Mouse (Mus musculus) embryonic facial prominence, embryonic 11.5 days (tissue): ENCODE data around the gene Saxo1. TPM values are rescaled to one million over a fixed set of nuclear protein-coding genes. Genes with fewer than 3 reads are reported as not detected.

Experiments used
- ATAC-seq: fragments of 200-750 bp; cut with Nextera tagmentation; replicated peaks from 2 replicates; pipeline ENCODE4 v1.8.0; 2017; ENCODE audit warnings: low read depth; ENCODE audit not compliant: insufficient number of reproducible peaks, low FRiP score, low TSS enrichment
- DNase-seq: peaks from one replicate; pipeline ENCODE4 v3.0.0-alpha.2; 2015; ENCODE audit warnings: low spot score
- H3K27ac ChIP-seq: fragments of 300-500 bp; sonication (generic); replicated peaks from 2 replicates; pipeline ENCODE4 v1.5.1; 2014; ENCODE audit warnings: mild to moderate bottlenecking, low read depth, low read length, control low read depth
- H3K27me3 ChIP-seq: fragments of 300-500 bp; sonication (generic); 2 replicates; pipeline ENCODE4 v1.6.1; 2014; ENCODE audit warnings: mild to moderate bottlenecking, low read length, moderate library complexity, mixed read lengths; ENCODE audit not compliant: control insufficient read depth, insufficient read depth
- H3K36me3 ChIP-seq: fragments of 300-500 bp; sonication (generic); replicated peaks from 2 replicates; pipeline ENCODE4 v1.6.1; 2014; ENCODE audit warnings: low read depth, mild to moderate bottlenecking, low read length, moderate library complexity, mixed read lengths; ENCODE audit not compliant: control insufficient read depth, insufficient read depth
- H3K4me1 ChIP-seq: fragments of 300-500 bp; sonication (generic); 2 replicates; pipeline ENCODE4 v1.6.1; 2014; ENCODE audit warnings: low read length, mixed read lengths; ENCODE audit not compliant: control insufficient read depth, insufficient read depth
- H3K4me2 ChIP-seq: fragments of 300-500 bp; sonication (generic); 2 replicates; pipeline ENCODE4 v1.6.1; 2014; ENCODE audit warnings: low read depth, mild to moderate bottlenecking, control low read depth, low read length, moderate library complexity
- H3K4me3 ChIP-seq: fragments of 300-500 bp; sonication (generic); 2 replicates; pipeline ENCODE4 v1.5.1; 2014; ENCODE audit warnings: low read depth, low read length, control low read depth
- H3K9ac ChIP-seq: fragments of 300-500 bp; sonication (generic); replicated peaks from 2 replicates; pipeline ENCODE4 v1.6.1; 2014; ENCODE audit warnings: mild to moderate bottlenecking, control low read depth, low read length
- H3K9me3 ChIP-seq: fragments of 300-500 bp; sonication (generic); replicated peaks from 2 replicates; pipeline ENCODE4 v1.6.1; 2016; ENCODE audit warnings: mild to moderate bottlenecking, low read length, inconsistent platforms, mixed read lengths; ENCODE audit not compliant: control insufficient read depth
- WGBS: fragments of 180-500 bp; shearing (Covaris S2); extraction: QIAGEN DNeasy Blood & Tissue Kit; methylation state at CpG from one replicate; pipeline ENCODE4 v1.1.7; 2014; 5-methylcytosine and 5-hydroxymethylcytosine counted together
- polyA plus RNA-seq: library from polyadenylated mRNA; unstranded; fragments of >200 nt; fragmentation: Nextera tagmentation; extraction: Ambion mirVana; gene quantifications from 2 replicates; pipeline ENCODE4 v1.2.1, GENCODE M21; 2014

Gene Saxo1
- polyA plus RNA-seq, 1 experiment from 2014 or later = not detected

GRCm38 (mm10) chr4:86410946-86411345, 147.2 kb downstream of the Saxo1 start:
- Histone ChIP-seq H3K4me3 (no peak overlapping the region), H3K4me1 (no peaks in the 10 kb centered on the region; the same call in 1 of the 2 replicates), H3K9me3 (no peaks in the 10 kb centered on the region), H3K4me2 (no peak overlapping the region), H3K36me3 (no peaks in the 10 kb centered on the region), H3K9ac (no peak overlapping the region), H3K27me3 (no peaks in the 10 kb centered on the region), H3K27ac (no peak overlapping the region)
- no peak for DNase-seq
- no peak for ATAC-seq
- WGBS = 95% methylated on average over 3 of the region's 3 CpGs

DNA sequence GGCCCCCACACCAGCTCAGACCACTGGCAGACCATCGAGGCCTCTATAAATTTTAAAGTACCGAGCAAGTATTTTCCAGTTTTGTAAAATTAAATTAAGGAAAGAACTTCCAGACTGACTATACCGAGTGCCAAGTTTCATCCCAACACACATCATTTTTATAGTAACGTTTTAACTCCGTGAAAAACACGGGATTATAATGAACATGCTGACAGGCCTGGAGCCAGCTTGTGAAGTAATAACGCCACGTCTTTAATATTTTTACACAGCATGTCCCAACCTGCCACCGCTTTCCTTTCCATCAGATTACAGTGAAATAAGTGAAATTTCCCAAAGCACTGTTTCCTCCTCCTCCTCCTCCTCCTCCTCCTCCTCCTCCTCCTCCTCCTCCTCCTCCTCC, 149.7 kb downstream of the Saxo1 start:
- H3K4me3 ChIP-seq = no peak overlapping the region
- H3K9ac ChIP-seq = no peak overlapping the region
- no peaks in the 10 kb centered on the region for H3K9me3 ChIP-seq
- no peak overlapping the region for H3K4me2 ChIP-seq
- ATAC-seq (no peak), DNase-seq (no peak)
- H3K36me3 ChIP-seq = no peaks in the 10 kb centered on the region
- WGBS = 85% methylated on average over 9 of the region's 9 CpGs
- no peak overlapping the region for H3K27ac ChIP-seq
- H3K4me1 ChIP-seq = no peaks in the 10 kb centered on the region; the same call in 1 of the 2 replicates
- no peaks in the 10 kb centered on the region for H3K27me3 ChIP-seq

DNA sequence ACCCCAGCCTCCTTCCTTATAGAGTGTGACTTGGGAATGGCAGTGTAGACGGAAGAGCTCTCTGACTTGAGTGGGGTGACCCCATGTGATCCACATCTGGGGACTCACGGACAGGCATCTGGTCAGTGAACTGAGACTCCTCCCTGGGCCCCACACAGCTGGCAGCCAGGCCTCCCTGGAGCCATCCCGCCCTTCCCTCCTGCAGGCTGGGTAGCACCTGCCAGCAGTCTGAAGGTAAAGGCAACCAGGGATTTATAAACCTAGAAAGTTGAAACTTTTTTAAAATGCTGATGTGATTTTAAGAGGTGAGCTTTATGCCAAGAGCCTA, 151.0 kb downstream of the Saxo1 start:
- H3K9ac ChIP-seq = no peak overlapping the region
- no peak overlapping the region for H3K27ac ChIP-seq
- no peaks in the 10 kb centered on the region for H3K36me3 ChIP-seq
- no peaks in the 10 kb centered on the region for H3K27me3 ChIP-seq
- ATAC-seq = 0 out of 2 replicates have a peak, but pooled peaks have one; percentile 23
- H3K9me3 ChIP-seq = no peaks in the 10 kb centered on the region
- H3K4me1 ChIP-seq = no peaks in the 10 kb centered on the region; the same call in 1 of the 2 replicates
- no peak overlapping the region for H3K4me3 ChIP-seq
- H3K4me2 ChIP-seq = no peak overlapping the region
- DNase-seq = no peak
- 57% methylated on average over 3 of the region's 3 CpGs for WGBS

DNA sequence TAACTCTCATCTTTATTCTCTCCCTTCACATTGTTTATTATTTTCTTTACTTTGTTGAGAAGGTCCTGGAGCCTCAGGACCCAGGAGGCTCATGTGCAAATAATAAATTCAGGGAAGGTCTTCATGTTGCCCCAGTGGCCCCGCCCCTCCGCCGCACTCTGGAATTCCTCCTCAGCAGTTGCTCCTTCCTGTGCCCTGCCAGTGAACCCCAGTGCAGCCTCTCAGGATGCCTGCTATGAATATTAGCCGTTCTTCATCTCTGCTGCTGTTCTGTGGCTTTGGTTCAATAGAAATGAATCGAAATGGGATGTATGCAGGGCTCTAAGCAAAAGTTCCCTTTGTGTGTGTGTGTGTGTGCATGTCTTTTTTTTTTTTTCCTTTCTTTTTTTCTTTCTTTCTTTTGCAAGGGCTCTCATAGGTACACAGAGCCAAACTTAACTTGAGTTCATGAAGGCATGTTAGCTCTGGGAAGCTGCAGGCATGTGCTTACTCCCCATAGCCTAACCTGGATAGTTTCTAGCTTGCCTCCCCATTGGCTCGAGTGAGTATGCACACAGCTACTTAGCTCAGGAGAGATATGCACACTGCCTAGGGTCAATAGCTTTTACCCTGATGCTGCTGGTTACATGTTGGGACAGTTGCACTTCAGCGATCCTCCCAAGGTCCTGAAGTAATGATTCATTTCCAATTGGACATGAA, 151.5 kb downstream of the Saxo1 start:
- H3K9ac ChIP-seq = no peak overlapping the region
- no peaks in the 10 kb centered on the region for H3K27me3 ChIP-seq
- WGBS = 48% methylated on average over 7 of the region's 7 CpGs
- no peaks in the 10 kb centered on the region; the same call in 1 of the 2 replicates for H3K4me1 ChIP-seq
- no peak overlapping the region for H3K27ac ChIP-seq
- no peak overlapping the region for H3K4me2 ChIP-seq
- no peak overlapping the region for H3K4me3 ChIP-seq
- H3K36me3 ChIP-seq = no peaks in the 10 kb centered on the region
- no peaks in the 10 kb centered on the region for H3K9me3 ChIP-seq
- 0 out of 2 replicates have a peak, but pooled peaks have one; percentile 34 for ATAC-seq
- DNase-seq = peak; percentile 77

DNA sequence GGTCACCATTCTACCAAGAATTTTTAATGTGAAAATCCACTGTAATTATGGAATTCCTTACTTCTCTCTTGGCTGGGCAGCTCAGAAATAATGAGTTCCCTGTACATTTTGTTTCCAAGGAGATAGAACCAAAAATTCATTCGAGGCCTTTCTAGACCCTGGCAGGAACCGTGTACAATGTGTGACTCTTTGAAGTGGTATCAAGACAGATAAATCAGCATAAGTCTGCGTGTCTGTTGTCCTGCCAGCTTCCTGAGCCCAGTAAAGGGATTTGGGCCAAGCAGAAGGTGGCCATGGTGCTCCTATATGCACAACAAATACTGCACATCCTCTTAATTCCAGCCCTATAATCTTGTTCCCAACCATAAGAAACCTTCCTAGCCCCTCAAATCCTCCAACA, 157.0 kb downstream of the Saxo1 start:
- DNase-seq (no peak), ATAC-seq (no peak)
- Histone ChIP-seq H3K9me3 (no peaks in the 10 kb centered on the region), H3K27ac (no peak overlapping the region), H3K9ac (no peak overlapping the region), H3K27me3 (no peaks in the 10 kb centered on the region), H3K4me3 (no peak overlapping the region), H3K36me3 (no peaks in the 10 kb centered on the region), H3K4me2 (no peak overlapping the region), H3K4me1 (no peaks in the 10 kb centered on the region)
- 81% methylated on average over 3 of the region's 3 CpGs for WGBS

DNA sequence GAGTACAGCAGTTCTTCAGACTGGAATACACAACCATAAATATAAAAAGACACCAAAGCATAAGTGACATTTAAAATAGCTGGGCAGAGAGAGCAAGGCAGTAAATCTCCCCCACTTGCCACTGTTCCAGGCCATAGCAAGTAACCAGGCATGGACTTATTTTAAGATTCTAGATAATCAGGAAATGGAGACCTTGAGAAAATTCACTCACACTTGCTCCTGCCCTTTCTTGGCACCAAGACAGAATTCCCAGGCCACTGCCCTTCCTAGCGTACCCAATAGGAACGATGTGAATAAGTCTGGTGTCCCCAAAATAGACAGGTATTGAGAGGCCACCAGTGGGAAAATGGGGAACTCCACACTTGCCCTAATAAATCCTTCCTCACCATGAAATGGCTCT, 160.7 kb downstream of the Saxo1 start:
- DNase-seq (no peak), ATAC-seq (no peak)
- Histone ChIP-seq H3K4me2 (no peak overlapping the region), H3K36me3 (no peaks in the 10 kb centered on the region), H3K4me1 (no peaks in the 10 kb centered on the region), H3K27me3 (no peaks in the 10 kb centered on the region), H3K4me3 (no peak overlapping the region), H3K9ac (no peak overlapping the region), H3K9me3 (no peaks in the 10 kb centered on the region), H3K27ac (no peak overlapping the region)
- 87% methylated on average over 2 of the region's 2 CpGs for WGBS

- Histone ChIP-seq H3K36me3 (no peaks in the 10 kb centered on the region), H3K4me3 (no peak overlapping the region), H3K4me1 (no peaks in the 10 kb centered on the region), H3K4me2 (no peak overlapping the region), H3K9ac (no peak overlapping the region), H3K27ac (no peak overlapping the region), H3K27me3 (no peaks in the 10 kb centered on the region), H3K9me3 (no peaks in the 10 kb centered on the region)
- WGBS = 75% methylated on average over 7 of the region's 7 CpGs
- ATAC-seq = no peak
- no peak for DNase-seq
Measured at GRCm38 (mm10) chr4:86396672-86397288, 161.3 kb downstream of the Saxo1 start.

- Histone ChIP-seq H3K4me1 (no peaks in the 10 kb centered on the region), H3K27ac (no peak overlapping the region), H3K4me2 (no peak overlapping the region), H3K4me3 (no peak overlapping the region), H3K9me3 (no peaks in the 10 kb centered on the region), H3K36me3 (no peaks in the 10 kb centered on the region), H3K9ac (no peak overlapping the region), H3K27me3 (no peaks in the 10 kb centered on the region)
- ATAC-seq = no peak
- DNase-seq = no peak
- WGBS = 75% methylated on average over 6 of the region's 6 CpGs
Measured at GRCm38 (mm10) chr4:86395636-86396035, 162.5 kb downstream of the Saxo1 start.
